Mouse (Mus musculus): ENCODE results near the gene Bmpr2. TPM values are rescaled to one million over a fixed set of nuclear protein-coding genes. Genes with fewer than 3 reads are reported as not detected.

Bmpr2 gene
- 3.1 and 3.3 TPM in 2 replicates for polyA plus RNA-seq (2012; rRNA removed)

DNA sequence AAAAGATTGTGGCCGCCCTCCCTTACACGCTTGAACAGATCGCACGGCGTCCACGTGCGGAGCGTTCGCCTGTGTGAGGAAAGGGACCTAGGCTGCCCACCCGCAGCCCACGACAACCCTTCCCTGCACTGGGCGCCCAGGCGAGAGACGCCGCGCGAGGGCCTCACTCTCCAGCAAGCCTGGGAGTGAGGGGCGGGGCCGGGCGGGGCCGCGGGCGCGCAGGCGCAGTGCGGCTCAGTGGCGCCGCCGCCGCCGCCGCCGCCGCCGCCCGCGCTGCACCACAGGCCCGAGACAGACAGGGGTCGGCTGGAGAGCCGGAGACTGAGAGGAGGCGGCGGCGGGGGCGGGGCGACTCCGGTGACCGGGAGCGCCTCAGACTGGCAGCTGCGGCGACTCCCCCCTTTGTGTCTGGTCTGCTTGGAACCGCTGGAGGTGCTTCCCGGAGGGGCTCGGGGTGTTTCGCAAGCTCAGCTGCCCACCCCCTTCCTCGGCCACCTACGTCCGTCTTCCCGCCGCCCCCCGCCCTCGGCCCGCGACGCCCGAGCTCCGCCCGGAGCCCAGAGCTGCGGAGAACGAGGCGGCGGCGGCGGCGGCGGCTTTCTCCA lies at the start of gene Bmpr2:
TSS of gene Bmpr2 (plus strand) at position 237 of the 605 bp plus-strand sequence.

DNA sequence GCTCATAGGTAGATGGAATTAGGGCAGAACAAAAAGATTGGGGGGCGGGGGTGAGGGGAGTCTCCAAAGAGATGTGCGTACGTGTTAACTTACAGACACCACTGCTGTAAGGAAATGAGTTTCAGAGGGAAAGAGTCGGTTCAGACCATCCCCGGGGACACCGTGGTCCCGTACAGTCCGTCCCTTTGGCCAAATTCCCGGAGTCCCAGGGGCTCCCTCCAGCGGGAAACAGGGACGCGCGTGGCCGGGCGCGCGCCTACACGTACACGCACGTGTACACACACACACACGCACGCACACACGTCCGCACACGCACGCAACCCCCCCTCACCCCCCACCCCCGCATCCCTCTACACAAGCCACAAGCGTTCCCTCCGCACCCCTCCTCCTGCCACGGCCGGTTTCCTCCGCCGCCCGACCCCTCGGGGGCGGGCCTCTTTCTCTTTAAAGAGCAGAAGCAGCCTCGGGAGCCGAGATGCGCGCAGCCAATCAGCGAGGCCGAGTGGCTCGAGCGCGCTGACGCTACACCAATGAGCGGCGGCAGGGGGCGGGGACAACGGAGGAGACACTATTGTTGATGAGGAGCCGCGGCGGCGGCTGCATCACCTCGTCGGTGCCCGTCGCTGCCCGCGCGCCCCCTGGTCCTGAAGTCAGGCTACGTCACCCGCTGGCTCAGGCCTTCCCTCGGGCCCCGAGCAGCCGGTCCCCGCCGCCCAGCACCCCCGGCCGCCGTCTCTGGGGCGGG lies 149.4 kb downstream of the Bmpr2 start, which contains the start of gene Fam117b:
TSS of gene Fam117b (plus strand) at position 594 of the 745 bp plus-strand sequence.

Other genes with a start within 250 kb of the Bmpr2 start
- 0.12 and 0.15 TPM in 2 replicates for gene Gm973, start 247.1 kb upstream of the Bmpr2 start, polyA plus RNA-seq (2012; rRNA removed)
- gene Sumo1, start 92.6 kb upstream of the Bmpr2 start, polyA plus RNA-seq (2012; rRNA removed): 7.5 and 9.3 TPM in 2 replicates
- gene Nop58, start 78.4 kb upstream of the Bmpr2 start, polyA plus RNA-seq (2012; rRNA removed): 23.7 and 25.2 TPM in 2 replicates
- 18.5 and 19.0 TPM in 2 replicates for gene Fam117b, start 149.6 kb downstream of the Bmpr2 start, polyA plus RNA-seq (2012; rRNA removed)